Mouse (Mus musculus) inflammation-experienced regulatory T-cells, adult 16 weeks (primary cell): ENCODE measurements around the gene A030014E15Rik. TPM values are rescaled to one million over a fixed set of nuclear protein-coding genes. Genes with fewer than 3 reads are reported as not detected.

Experiments
- polyA plus RNA-seq: library from polyadenylated mRNA; unstranded; fragments of 100-300 nt; shearing (Covaris generic); gene quantifications from one replicate; pipeline ENCODE4 v1.2.1, GENCODE M21; 2017

A030014E15Rik gene
- not detected for polyA plus RNA-seq

DNA sequence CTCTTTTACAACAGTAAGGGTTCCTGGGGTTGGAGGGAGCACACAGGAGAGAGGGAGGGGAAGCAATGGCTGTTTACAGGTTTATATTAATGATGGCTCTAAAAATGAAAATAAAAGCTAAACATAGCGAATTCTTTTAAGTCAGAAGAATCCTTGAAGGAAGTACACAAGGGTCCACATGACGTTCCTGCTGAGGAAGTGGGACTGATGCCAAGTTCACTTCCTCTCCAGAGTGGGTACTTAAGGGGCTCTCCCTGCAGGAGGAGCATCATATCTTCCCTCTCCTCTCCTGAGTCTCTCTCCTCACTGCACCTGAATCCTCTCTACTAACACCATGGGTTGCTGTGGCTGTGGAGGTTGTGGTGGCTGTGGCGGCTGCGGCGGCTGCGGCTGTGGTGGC, at the start of gene A030014E15Rik:
Gene A030014E15Rik (plus strand): TSS at position 268 of the 400 bp plus-strand sequence.

DNA sequence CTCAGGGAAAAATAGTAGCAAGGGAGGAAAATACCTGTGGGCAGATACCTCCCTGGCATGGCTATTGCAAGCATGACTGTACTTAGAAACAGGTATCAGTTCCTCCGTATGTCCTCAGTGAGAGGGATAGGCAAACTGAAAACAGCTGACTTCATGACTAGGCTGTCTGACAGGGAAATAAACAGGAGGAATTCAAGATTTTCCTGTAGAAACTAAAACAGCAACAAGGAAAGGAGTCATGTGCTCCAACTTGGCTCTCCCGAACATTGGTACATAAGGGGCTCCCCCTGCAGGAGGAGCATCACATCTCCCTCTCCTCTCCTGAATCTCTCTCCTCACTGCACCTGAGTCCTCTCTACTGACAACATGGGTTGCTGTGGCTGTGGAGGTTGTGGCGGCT, 11.7 kb upstream of the A030014E15Rik start, which contains the start of gene A030005L19Rik:
Gene A030005L19Rik (plus strand): TSS at position 301 of the 400 bp plus-strand sequence.

DNA sequence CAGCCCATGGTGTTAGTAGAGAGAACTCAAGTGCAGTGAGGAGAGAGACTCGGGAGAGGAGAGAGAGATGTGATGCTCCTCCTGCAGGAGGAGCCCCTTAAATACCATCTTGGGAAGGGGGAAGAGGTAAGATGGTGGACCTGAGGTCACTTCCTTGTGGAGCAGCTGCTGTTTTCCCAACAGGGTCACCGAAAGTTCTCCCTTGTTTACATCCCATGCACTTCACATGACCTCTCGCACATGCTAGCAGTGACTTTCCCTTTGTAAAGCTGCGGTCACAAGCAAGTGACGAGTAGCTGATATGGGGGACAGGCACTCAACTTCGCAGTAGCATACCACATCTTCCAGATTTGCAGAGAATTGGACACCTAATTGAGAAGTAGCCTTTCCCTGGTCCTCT, 6.6 kb downstream of the A030014E15Rik start, which contains the start of gene Gm6217:
Gene Gm6217 (minus strand): TSS at position 74 of the 400 bp plus-strand sequence.

DNA sequence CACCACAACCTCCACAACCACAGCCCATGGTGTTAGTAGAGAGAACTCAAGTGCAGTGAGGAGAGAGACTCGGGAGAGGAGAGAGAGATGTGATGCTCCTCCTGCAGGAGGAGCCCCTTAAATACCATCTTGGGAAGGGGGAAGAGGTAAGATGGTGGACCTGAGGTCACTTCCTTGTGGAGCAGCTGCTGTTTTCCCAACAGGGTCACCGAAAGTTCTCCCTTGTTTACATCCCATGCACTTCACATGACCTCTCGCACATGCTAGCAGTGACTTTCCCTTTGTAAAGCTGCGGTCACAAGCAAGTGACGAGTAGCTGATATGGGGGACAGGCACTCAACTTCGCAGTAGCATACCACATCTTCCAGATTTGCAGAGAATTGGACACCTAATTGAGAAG, 18.6 kb downstream of the A030014E15Rik start, which contains the start of gene A030003K21Rik:
Gene A030003K21Rik (minus strand): TSS at position 94 of the 400 bp plus-strand sequence.

DNA sequence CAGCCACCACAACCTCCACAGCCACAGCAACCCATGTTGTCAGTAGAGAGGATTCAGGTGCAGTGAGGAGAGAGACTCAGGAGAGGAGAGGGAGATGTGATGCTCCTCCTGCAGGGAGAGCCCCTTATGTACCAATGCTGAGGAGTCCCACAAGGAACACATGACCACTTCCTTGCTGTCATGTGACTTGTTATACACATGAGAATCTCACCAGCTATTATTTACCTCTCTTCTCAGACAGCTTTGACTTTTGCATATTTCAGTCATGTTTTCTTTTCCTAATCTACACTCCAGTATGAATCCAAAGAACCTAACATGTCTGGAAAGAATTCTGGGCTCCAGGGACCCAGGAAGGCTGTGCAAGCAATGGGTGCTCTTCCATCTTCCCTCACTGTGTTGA, 31.2 kb downstream of the A030014E15Rik start, which contains the start of gene Gm7544:
Gene Gm7544 (minus strand): TSS at position 101 of the 400 bp plus-strand sequence.

DNA sequence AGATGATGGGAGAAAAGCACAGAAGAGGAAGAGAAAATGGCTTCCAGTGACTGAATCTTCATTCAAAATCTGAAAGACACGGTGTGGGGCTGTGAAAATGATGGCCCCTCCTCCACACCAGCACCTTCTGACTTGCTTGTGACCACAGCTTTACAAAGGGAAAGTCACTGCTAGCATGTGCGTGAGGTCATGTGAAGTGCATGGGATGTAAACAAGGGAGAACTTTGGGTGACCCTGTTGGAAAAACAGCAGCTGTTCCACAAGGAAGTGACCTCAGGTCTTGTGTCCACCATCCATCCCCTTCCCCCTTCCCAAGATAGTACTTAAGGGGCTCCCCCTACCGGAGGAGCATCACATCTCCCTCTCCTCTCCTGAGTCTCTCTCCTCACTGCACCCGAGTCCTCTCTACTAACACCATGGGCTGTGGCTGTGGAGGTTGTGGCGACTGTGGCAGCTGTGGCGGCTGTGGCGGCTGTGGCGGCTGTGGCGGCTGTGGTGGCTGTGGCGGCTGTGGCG, 35.2 kb downstream of the A030014E15Rik start, which contains the start of gene Gm47955:
Gene Gm47955 (plus strand): TSS at position 417 of the 516 bp plus-strand sequence.

Other genes with a start within 250 kb of the A030014E15Rik start
- gene Mff, start 200.0 kb upstream of the A030014E15Rik start, polyA plus RNA-seq, result 120 TPM
- gene Tm4sf20, start 156.5 kb upstream of the A030014E15Rik start, polyA plus RNA-seq, result 0.32 TPM
- gene Gm47791, start 153.7 kb upstream of the A030014E15Rik start, polyA plus RNA-seq, result not detected
- gene Agfg1, start 85.4 kb upstream of the A030014E15Rik start, polyA plus RNA-seq, result 26.3 TPM
- 0.37 TPM for gene A030005L19Rik, start 11.6 kb upstream of the A030014E15Rik start, polyA plus RNA-seq
- gene Gm6217, start 6.5 kb downstream of the A030014E15Rik start, polyA plus RNA-seq, result not detected
- not detected for gene A030003K21Rik, start 18.5 kb downstream of the A030014E15Rik start, polyA plus RNA-seq
- not detected for gene Gm7544, start 31.1 kb downstream of the A030014E15Rik start, polyA plus RNA-seq
- gene Gm47955, start 35.4 kb downstream of the A030014E15Rik start, polyA plus RNA-seq, result not detected
- gene Gm47959, start 75.6 kb downstream of the A030014E15Rik start, polyA plus RNA-seq, result not detected
- not detected for gene Slc19a3, start 113.5 kb downstream of the A030014E15Rik start, polyA plus RNA-seq
- not detected for gene Krtap28-10, start 117.6 kb downstream of the A030014E15Rik start, polyA plus RNA-seq
- not detected for gene Gm47969, start 120.0 kb downstream of the A030014E15Rik start, polyA plus RNA-seq
- not detected for gene A030005K14Rik, start 134.5 kb downstream of the A030014E15Rik start, polyA plus RNA-seq
- gene Krtap28-13, start 136.0 kb downstream of the A030014E15Rik start, polyA plus RNA-seq, result not detected
- 1.3 TPM for gene Ccl20, start 191.8 kb downstream of the A030014E15Rik start, polyA plus RNA-seq
- 0.17 TPM for gene Daw1, start 234.8 kb downstream of the A030014E15Rik start, polyA plus RNA-seq